Mouse (Mus musculus): ENCODE data around the gene Msrb3.

DNA sequence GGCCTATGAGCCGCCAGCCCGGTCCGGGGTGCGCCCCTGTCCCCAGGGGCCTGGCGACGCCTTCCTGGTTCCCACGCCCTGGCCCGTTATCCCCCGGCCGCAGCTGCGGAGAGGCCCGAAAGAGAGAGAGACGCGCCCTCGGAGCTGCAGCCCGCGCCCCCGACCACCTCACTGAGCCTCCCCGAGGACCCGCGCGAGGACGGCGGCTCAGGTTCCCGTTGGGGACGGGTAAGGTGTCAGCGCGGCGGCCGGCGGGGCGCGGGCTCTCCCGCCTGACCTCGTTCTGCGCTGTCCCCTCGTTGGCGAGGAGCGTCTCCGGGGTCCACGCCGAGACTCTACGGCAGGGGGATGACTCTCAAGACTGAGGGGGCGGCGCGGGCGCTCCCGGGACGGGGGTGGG, 544 bp downstream of the Msrb3 start:
- TF ChIP-seq EP300 (IDR thresholded peaks at IDR 0.05; ENCODE audit: low read depth) (no peak), CTCF (IDR thresholded peaks at IDR 0.05; ENCODE audit: low read depth) (no peak)

Measured in heart, postnatal 0 days (tissue).